Comparison of ENCODE assay signal across 8 mouse cellular contexts in the genomic region with DNA sequence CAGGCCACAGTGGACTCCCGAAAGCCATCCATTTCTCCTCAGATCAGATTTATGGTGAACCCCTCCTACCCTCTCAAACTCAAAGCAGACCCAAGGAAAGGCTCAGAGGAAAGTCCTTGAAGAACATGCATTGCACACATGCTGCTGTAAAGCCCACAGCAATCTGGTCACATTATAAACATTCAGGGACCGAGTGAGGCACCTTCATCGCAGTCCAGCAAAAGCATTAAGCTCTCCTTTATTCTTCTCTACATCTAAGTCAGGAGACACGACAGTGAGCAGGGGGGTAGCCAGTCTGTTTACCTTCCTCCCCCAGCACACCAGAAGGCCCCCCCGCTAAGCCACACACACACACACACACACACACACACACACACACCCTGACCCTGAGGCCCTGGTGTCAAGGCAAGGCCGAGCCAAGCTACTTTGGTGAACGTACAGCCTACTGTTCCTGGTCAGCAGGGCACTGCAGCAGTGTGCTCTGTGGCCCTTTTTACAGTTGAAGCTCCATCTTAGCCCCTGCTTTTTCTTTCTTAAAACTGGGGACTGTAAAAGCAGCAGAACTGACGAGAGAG. TPM values are rescaled to one million over a fixed set of nuclear protein-coding genes. Genes with fewer than 3 reads are reported as not detected.
DNase-seq lines count a peak whose midpoint lies in the region; ATAC-seq and TF ChIP-seq lines count a peak whose summit lies in the region.
"Had no signal": no experiment of that assay in that cellular context is flagged by ENCODE, and none has a peak within 500 bp of the region (broad histone marks: within the 10 kb centered on the region; RNA-seq: fewer than 3 reads in every experiment).

No protein-coding gene starts in this region.

- no peak for TF ChIP-seq POLR2A in limb, embryonic 14.5 days (IDR thresholded peaks at IDR 0.05; ENCODE audit: borderline replicate concordance, extremely low read depth, insufficient read depth, insufficient read length)

- H3K4me1 ChIP-seq in heart, embryonic 16.5 days (ENCODE audit: control insufficient read depth, insufficient read depth, low read length) = peaks cover 56% of the 10 kb centered on the region
- peaks cover 38% of the 10 kb centered on the region for H3K4me1 ChIP-seq in neural tube, embryonic 13.5 days (replicated peaks)
- peaks cover 62% of the 10 kb centered on the region for H3K4me1 ChIP-seq in limb, embryonic 14.5 days (ENCODE audit: control insufficient read depth, insufficient read depth, low read length)

- no peak overlapping the region for H3K4me3 ChIP-seq in heart, embryonic 16.5 days (ENCODE audit: low read length)
- H3K4me3 ChIP-seq in neural tube, embryonic 13.5 days = no peak overlapping the region
- H3K4me3 ChIP-seq in limb, embryonic 14.5 days (replicated peaks; ENCODE audit: low read length) = no peak overlapping the region

- H3K27ac ChIP-seq in heart, embryonic 16.5 days (ENCODE audit: low read length) = peak overlapping the region; percentile 76
- 0 out of 2 replicates have a peak overlapping the region, but pooled peaks have one; percentile 19 for H3K27ac ChIP-seq in neural tube, embryonic 13.5 days (replicated peaks)
- peak overlapping the region; percentile 61 for H3K27ac ChIP-seq in limb, embryonic 14.5 days (replicated peaks; ENCODE audit: low read depth, low read length)

- ATAC-seq in heart, embryonic 16.5 days (replicated peaks; ENCODE audit: extremely low read depth, insufficient read depth, low FRiP score) = no peak
- no peak for ATAC-seq in neural tube, embryonic 13.5 days (ENCODE audit: low read depth)
- ATAC-seq in limb, embryonic 14.5 days (ENCODE audit: low FRiP score, low read depth) = no peak

- peak overlapping the region; percentile 38 for H3K9ac ChIP-seq in heart, embryonic 16.5 days (ENCODE audit: low read length)
- H3K9ac ChIP-seq in neural tube, embryonic 13.5 days = 0 out of 2 replicates have a peak overlapping the region, but pooled peaks have one; percentile 32
- H3K9ac ChIP-seq in limb, embryonic 14.5 days (ENCODE audit: low read depth, low read length, severe bottlenecking) = peak overlapping the region; percentile 25; the same call in 1 of the 2 replicates

- no peak for DNase-seq in heart, postnatal 4 days
- DNase-seq in neural tube, embryonic 10.5 days (ENCODE audit: extremely low spot score, low spot score) = no peak
- no peak for DNase-seq in limb, embryonic 14.5 days (ENCODE audit: low spot score)
- DNase-seq in ovary, postnatal 36 days (ENCODE audit: low spot score) = no peak
- no peak for DNase-seq in testis, postnatal 14 days (ENCODE audit: low spot score)
- DNase-seq: thymus, postnatal 36 days had no signal

- no peaks in the 10 kb centered on the region for H3K9me3 ChIP-seq in heart, embryonic 16.5 days (replicated peaks; ENCODE audit: control insufficient read depth, low read length)
- H3K9me3 ChIP-seq in neural tube, embryonic 13.5 days = no peaks in the 10 kb centered on the region
- H3K9me3 ChIP-seq in limb, embryonic 14.5 days (ENCODE audit: control insufficient read depth, low read length) = no peaks in the 10 kb centered on the region

- WGBS in heart, embryonic 16.5 days = 57% methylated on average over 8 of the region's 8 CpGs
- WGBS in neural tube, embryonic 13.5 days = 45% methylated on average over 8 of the region's 8 CpGs
- WGBS in limb, embryonic 14.5 days = 24% methylated on average over 7 of the region's 8 CpGs

- H3K27me3 ChIP-seq in heart, embryonic 16.5 days (ENCODE audit: control insufficient read depth, insufficient read depth, low read length) = no peaks in the 10 kb centered on the region
- H3K27me3 ChIP-seq in neural tube, embryonic 13.5 days = no peaks in the 10 kb centered on the region
- H3K27me3 ChIP-seq in limb, embryonic 14.5 days (ENCODE audit: control insufficient read depth, insufficient read depth, low read length) = no peaks in the 10 kb centered on the region

- no peaks in the 10 kb centered on the region for H3K36me3 ChIP-seq in heart, embryonic 16.5 days (ENCODE audit: control insufficient read depth, insufficient read depth)
- H3K36me3 ChIP-seq in neural tube, embryonic 13.5 days = no peaks in the 10 kb centered on the region
- no peaks in the 10 kb centered on the region for H3K36me3 ChIP-seq in limb, embryonic 14.5 days (ENCODE audit: control insufficient read depth, insufficient read depth, low read length)

- H3K4me2 ChIP-seq in heart, embryonic 16.5 days (ENCODE audit: low read depth, low read length) = no peak overlapping the region
- no peak overlapping the region for H3K4me2 ChIP-seq in neural tube, embryonic 13.5 days
- no peak overlapping the region for H3K4me2 ChIP-seq in limb, embryonic 14.5 days (replicated peaks; ENCODE audit: low read depth, low read length, severe bottlenecking)

RNA-seq across cellular contexts. Expression of a gene that starts 24.7 kb away (rescaled TPM):
- 5.4 and 5.5 TPM in 2 replicates for polyA plus RNA-seq in heart, embryonic 16.5 days (2015; fragmentation: Nextera tagmentation; extraction: Ambion mirVana)
- 10 to 100 TPM; 29.4 to 33.1 TPM for total RNA-seq in heart, postnatal 4 days (2021)
- polyA plus RNA-seq in neural tube, embryonic 13.5 days (2015; fragmentation: Nextera tagmentation; extraction: Ambion mirVana) = 4.2 and 4.9 TPM in 2 replicates
- polyA plus RNA-seq in limb, embryonic 14.5 days (2012; rRNA removed) = 16.6 and 23.4 TPM in 2 replicates
- polyA plus RNA-seq in limb, embryonic 14.5 days (2014; fragmentation: Nextera tagmentation; extraction: Ambion mirVana) = 10.8 and 11.7 TPM in 2 replicates

Comparison
In these comparisons a context has a peak if more than half of its experiments do, and no peak if none do; other contexts are left out.
1. H3K27ac ChIP-seq: peak in every context shown above with its lines; median percentile 76 in heart, embryonic 16.5 days; 61 in limb, embryonic 14.5 days; 19 in neural tube, embryonic 13.5 days.